Mouse (Mus musculus) heart, postnatal 25 days (tissue): ENCODE results near the gene Dtymk. TPM values are rescaled to one million over a fixed set of nuclear protein-coding genes. Genes with fewer than 3 reads are reported as not detected.
A peak's percentile ranks its signal among the peaks of the same experiment; 100 is the strongest.
"Not testable (repeated sequence)": the region's sequence is repeated elsewhere in the genome, so short reads cannot be mapped to it uniquely, and the experiment has no call there.

Source experiments
- DNase-seq: peaks from one replicate; pipeline ENCODE4 v3.0.0; 2022; ENCODE audit warnings: low spot score
- intact Hi-C: fragments of 180-260 bp; cut with DNase I; formaldehyde crosslinking; loops from one replicate; pipeline ENCODE4 v1.15.1; 2025
- total RNA-seq, 2 experiments: library from RNA; stranded (reverse); gene quantifications; 2 replicates each; pipeline ENCODE4 v1.2.3; 2021

Gene Dtymk
- total RNA-seq, result 10 to 100 TPM; 23.9 to 24.8 TPM

DNA sequence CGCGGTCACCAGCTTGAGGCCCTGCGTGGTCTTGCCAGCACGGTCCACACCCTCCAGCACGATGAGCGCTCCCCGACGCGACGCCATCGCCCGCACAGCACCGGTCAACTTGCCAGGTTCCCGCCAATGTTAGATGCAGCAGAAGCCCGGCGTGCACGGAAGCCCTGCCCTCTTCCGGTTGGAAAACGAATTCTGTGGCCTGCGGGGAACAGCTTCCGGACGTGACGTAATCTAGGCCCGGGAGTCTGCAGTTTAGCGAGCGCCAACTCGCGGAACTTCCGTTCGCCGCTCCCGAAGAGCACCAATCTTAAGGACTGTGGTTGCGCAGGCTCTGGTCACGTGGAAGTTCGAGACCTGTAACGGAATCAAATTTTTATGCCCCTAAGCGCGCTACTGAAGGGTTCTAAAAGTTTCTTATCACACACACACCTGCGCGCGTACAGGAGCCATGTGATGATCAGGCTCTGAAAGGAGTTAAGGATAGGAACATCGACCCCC, at the start of gene Dtymk:
Dtymk (minus strand) TSS at position 194 of the 498 bp plus-strand sequence.
- intact Hi-C loops, result loop anchor here (2.0 to 10.0 kb wide), 4 partner anchors 44 to 287 kb away; partner anchors contain the start of gene Farp2
- peak; percentile 87 for DNase-seq

DNA sequence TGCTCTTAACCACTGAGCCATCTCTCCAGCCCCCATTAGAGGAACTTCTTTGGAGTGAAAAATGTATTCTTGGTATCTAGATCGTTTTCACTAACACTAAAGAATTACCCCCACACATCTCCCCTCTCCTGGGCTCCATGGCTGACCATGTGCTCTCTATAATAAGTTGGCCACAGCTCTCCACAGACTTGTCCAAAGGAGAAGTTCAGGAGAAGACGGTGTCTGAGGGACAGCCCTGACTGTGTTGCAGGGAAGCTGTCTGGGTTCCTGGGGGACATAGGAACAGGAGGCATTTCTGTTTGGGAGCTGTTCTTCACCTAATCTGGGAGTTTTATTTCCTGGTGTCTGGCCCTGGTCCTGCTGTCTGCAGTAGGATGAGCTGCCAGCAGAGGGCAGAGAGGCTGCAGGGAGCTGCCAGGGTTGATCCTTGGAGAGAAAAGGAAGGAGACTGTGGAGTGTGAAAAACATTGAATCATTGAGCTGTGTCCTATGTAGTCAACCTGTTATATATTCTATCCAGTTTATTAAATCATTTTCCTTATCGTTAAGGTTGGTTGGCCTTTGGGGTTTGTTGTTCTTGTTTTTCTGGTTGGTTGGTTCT, 44.1 kb upstream of the Dtymk start:
- DNase-seq, intact Hi-C loops: not testable (repeated sequence)

DNA sequence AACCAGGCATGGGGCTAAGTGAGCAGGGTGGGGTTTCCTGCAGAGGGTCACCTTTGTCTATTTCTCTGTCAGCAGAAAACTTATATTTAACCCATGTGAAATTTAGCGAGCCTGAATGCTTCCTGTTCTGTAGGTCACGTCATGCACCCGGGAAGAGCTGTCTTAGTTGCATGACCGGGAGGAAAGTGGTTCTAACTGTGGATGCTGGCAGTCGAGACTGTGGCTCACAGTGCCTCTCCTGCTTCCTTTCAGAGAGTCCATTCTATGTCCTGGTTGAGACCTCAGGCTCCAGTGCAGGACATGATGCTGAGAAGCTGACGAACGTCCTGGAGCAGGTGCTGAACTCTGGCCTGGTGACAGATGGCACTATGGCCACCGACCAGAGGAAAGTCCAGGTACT, 36.8 kb upstream of the Dtymk start:
- DNase-seq, result not testable (repeated sequence)
- intact Hi-C loops, result loop anchor here (10.0 kb wide), 1 partner anchor 236 kb away; no protein-coding TSS in a partner anchor

DNA sequence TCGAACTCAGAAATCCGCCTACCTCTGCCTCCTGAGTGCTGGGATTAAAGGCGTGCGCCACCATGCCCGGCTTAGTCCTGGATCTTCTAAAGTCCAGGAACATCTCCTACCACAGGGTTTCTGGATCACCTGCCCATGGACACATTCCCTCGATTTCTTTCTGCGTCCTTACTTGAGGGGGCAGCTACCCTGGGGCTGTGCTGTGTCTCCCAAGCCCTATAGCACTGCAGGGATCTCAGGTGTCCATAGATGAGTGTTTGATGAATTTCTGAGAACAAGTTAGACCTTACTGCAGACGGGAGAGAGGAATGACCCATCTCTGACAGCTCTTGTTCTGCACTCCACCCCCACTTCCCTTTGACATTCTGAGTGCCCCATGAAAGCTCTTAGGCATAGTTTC, 35.6 kb upstream of the Dtymk start:
- no peak for DNase-seq
- intact Hi-C loops, result loop anchor here (10.0 kb wide), 1 partner anchor 237 kb away; no protein-coding TSS in a partner anchor

DNA sequence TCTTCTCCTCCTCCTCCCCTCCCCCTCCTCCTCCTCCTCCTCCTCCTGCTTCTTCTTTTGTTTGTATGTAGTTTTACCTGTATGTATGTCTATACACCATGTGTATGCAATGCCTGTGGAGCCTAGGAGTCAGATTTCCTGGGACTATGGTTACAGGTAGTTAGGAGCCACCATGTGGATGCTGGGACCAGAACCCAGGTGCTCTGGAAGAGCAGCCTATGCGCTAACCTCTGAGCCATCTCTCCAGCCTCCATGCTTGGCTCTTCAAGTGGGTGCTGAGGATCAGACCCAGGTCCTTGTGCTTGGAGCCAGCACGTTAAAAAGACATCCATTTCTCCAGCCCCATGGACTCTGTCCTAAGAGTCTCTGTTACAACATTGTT, 34.8 kb upstream of the Dtymk start:
- no peak for DNase-seq
- intact Hi-C loops, result loop anchor here (10.0 kb wide), 1 partner anchor 238 kb away; no protein-coding TSS in a partner anchor

DNA sequence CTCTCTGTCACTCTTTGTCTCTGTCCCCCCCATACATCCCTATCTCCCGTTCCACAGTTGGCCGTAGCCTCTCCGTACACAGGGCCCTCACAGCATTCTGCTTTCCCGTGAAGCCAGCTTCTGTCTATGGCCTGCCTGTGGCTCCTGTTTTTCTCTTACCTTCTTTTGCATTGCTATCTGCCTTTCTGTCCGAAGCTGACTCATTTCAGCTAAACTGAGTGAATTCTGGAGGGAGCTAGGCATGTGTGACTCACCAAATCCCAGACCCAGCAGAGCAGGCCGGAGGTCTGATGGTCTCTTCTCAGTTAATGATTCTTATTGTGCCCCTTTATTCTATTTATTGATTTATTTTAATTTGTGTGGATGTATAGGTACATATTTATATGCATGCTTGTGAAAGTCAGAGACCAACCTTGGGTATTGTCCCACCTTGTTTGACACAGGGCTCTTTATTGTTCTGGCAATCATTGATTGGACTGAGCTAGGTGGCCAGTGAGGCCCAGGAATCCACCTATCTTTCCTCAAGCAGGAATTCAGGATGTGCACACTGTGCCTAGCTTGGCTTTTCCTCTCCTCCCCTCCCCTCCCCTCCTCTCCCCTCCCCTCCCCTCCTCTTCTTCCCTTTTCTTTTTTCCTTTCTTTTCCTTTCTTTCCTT, 34.3 kb upstream of the Dtymk start:
- intact Hi-C loops, result loop anchor here (10.0 kb wide), 1 partner anchor 239 kb away; no protein-coding TSS in a partner anchor

DNA sequence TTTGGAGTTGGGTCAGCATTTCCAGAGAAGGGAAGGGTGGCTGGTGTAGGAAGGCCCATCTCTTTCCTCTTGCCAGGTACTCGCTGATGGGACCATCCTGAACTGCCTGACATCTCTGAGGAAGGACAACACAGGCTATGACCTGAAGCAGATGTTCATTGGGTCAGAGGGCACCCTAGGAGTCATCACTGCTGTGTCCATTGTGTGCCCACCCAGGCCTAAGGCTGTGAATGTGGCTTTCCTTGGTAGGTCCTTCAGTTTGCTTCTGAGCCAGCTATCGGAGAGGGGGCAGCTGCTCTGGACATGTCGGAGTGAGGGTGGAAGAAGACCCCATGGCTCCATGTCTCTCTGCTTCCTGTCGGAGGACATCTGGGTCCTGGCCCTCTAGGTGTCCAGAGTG, 33.5 kb upstream of the Dtymk start:
- DNase-seq, result no peak
- intact Hi-C loops, result loop anchor here (10.0 kb wide), 1 partner anchor 240 kb away; no protein-coding TSS in a partner anchor

More for the DNA sequence above, 34.3 kb upstream of the Dtymk start:
- DNase-seq, result no peak

DNA sequence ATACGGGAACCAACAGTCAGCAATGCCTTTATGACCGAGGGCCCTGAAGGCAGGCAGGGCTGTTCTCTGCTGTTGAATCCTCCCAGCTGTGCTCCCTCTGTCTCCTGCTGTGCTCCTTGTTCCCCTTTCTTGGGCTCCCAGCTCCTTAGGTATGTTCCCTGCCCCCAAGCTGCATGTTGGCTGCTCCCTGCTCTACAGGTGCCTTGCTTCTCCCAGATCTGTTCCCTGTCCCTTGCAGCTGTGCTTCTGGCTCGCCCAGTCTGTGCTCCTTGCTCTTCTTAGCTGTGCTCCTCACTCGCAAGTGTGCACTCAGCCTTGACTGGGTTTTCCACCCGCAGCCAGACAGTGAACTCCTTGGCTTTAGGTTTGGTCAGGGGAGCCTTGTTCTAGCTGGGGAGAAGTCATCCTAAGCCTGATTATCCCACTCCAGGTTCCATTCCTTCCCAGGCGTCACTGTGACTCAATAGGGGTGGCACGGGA, 33.0 kb upstream of the Dtymk start:
- no peak for DNase-seq
- intact Hi-C loops, result loop anchor here (10.0 kb wide), 1 partner anchor 240 kb away; no protein-coding TSS in a partner anchor

DNA sequence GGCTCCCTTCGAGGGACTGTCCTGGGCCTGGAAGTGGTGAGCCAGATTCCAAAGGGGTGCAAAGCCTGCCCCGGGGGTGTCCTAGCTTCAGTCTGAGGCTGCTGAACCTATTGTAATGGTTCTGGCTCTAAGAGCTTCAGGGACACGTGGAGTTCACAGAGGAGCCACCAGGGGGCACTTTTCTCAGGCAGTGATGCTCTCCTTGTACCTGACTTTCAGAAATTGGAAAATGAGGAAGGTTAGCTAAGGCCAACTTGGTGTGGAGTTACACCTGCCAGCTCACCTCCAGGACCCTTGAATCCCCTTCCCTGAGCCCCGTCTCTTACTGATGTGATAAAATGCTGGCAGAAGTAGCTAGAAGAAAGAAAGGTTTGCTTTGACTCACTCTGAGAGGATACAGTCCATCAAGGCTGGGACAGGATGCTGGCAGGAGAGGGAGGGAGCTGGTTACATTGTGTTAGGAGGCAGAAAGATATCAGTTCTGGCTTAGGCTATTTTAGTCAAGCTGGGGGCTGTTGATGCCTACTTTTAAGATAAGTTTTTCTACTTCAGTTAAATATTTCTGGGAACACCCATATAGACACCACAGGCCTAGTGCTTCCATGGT, 31.1 kb upstream of the Dtymk start:
- DNase-seq, result not testable (repeated sequence)
- intact Hi-C loops, result loop anchor here (10.0 kb wide), 1 partner anchor 242 kb away; no protein-coding TSS in a partner anchor

DNA sequence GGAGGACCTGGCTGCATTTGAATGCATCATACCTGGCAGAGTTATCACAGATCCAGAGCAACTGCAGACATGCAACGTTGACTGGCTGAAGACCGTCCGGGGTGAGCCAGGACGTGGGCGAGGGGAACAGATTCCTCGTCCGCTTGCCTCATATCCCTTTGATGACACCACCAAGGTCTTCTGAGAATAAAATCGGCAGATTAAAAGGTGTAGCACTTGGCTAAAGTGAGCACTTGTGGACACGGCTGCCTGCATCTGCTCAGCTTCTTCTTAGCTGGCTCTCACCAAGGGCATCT, 24.8 kb upstream of the Dtymk start:
- intact Hi-C loops, result no loop called here
- DNase-seq, result no peak

DNA sequence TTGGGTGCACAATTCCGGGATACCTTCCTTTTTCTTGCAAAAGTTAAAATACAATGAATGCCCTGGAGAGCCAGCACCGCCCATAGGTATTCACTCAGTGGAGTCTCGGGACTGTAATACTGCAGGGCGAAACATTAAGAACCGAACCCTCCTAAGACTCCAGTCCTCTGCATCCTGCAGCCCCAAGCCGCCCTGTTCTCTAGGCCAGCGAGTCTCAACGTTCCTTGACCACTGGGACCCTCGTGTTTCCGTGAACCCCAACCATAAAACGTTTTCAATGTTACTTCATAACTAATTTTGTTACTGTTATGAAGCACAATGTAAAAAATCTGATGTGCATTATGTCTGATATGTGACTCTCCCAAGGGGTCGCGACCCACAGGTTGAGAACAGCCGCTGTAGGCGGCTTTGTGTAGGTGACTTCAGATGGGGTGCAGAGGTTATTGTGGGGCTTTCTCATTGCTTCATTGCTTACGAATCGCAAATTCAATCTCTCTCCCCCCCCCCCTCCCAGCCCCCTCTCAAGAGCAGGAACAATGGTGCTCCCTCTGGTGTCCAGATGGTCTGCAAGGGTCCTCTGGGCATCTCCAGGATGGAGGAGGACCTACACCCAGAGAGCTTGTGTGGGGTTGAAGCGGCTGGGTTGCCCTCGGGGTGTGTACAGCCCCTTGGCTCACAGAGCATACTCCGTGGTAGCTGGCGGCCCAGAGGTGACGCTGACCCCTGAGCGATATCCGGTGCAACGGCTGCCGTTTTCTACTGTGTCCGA, 24.2 kb upstream of the Dtymk start:
- intact Hi-C loops, result no loop called here
- no peak for DNase-seq

DNA sequence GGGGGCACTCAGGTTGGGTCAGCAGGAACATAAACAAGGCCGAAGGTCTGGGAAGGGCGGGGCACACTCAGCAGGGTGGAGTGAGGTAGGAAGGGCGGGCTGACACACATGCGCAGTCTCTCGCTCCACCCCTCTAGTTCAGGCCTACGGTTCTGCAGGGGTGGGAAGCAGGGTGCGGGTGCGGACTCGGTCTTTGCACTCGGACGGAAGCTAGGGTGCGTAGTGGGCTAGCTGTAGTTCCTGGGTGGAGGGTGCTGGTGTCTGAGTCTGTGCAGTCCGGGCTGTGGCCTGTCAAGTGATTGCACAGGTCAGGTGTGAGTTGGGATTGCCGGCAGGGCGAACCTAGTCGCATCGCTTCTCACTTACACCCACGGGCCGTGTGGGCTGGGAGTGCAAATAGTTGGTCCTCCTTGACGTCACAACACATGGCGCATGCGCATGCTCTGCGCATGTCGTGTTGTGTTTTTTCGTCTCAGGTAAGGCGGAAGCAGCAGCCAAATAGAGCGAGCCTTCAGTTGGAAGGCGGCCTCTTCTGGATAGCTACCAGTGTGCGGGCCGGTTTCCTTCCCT, 23.5 kb upstream of the Dtymk start:
- peak; percentile 92 for DNase-seq
- intact Hi-C loops, result no loop called here

DNA sequence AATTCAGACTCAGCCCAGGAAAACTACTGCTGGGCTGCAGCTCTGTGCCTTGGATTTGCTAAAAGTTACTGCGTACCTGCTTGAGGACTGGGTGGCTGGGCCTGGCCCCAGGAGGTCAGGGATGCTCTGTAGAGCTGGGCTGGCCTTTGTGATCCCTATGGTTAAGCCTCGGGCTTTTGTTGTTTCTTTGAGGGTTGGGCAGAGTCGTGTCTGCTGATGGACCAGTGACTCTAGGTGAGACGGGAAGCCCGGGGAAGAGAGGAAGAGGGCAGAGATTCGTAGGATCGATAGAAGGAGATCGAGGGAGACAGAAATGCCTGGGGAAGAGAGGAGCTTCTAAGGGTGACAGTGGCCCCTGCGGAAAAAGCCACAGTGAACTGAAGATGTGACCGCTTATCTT, 22.9 kb upstream of the Dtymk start, which contains the start of gene D2hgdh:
D2hgdh (plus strand) TSS at position 301 of the 400 bp plus-strand sequence.
- intact Hi-C loops, result no loop called here

DNA sequence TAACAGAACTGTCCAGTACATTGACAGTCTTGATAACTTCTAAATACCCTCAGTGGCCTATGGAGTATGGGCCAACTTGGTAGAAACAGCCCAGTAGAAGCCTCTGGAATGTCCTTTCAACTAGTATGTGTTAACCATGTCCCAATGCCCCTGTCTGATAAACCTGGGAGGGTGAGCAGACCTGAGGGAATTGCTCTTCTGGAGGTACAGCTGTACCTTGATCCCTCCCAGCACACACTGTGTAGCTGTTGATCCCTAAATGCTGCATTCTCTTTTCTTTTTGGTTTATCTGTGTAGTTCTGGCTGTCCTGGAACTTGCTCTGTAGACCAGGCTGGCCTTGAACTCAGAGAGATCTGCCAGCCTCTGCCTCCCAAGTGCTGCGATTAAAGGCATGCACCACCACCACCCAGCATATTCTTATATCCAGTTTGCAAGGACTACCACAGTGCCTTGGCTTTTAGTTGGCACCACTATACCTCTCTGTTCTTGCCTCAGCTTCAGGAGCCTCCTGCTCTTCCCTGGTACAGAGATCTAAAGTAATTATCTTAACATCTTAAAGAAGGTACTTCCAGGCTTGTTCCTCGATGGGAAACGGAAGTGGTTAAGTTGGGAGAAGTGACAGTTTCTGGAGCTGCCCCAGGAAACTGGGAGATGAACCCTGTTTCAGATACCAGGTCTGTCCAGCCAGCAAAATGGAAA, 22.2 kb upstream of the Dtymk start:
- intact Hi-C loops, result no loop called here
- DNase-seq, result no peak

More for the DNA sequence above, 22.9 kb upstream of the Dtymk start, which contains the start of gene D2hgdh:
- no peak for DNase-seq

DNA sequence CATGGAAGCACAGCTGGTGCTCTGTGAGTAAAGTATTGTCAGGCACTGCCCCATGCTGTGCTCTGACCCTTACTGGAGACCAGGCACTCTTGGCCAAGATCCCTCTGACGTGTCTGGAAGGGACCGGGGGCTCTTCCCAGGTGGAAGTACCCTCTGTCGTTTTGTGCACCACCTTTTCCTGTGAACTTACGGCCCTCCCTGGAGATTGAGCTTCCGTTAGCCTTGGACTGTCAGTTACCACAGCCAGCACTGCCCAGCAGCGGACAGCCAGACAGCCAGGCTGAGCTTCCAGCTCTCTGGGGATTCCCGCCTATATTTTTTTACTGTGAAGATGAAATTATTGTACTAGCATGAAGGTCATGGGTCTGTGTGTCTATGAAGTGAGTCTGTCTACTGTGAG, 17.0 kb upstream of the Dtymk start:
- intact Hi-C loops, result no loop called here
- no peak for DNase-seq

DNA sequence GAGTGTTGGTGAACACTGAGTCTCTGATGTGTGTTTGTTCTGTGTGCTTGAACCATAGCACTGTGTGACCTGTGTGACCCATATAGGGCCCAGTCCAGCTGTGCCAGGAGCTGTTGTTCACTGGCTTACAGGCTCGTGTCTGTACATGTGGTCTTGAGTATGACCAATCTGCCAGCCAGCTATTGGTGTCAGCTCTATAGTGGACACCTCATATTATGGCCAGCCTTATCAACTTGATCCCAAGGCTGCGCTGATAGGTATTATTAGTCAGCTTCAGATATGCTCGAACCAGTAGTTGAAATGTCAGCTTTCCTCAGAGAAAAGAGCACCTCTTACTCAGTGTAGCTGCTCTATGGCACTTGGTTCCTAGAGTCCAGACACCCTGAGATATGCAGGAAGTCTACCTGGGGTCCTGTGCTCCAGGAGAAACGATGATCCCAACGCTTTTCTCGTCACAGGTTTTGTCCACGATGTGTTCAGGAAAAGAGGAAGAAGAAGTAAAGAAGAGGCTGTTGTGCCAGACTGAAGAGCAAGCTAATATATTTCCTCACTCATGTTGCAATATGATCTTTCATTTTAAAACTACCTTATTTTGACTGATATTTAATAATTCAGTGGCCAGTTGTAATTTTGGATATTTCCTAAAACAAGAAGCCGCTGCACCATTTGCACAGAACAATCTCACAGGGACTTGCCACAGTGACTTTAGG, 16.2 kb upstream of the Dtymk start:
- intact Hi-C loops, result no loop called here
- DNase-seq, result no peak

DNA sequence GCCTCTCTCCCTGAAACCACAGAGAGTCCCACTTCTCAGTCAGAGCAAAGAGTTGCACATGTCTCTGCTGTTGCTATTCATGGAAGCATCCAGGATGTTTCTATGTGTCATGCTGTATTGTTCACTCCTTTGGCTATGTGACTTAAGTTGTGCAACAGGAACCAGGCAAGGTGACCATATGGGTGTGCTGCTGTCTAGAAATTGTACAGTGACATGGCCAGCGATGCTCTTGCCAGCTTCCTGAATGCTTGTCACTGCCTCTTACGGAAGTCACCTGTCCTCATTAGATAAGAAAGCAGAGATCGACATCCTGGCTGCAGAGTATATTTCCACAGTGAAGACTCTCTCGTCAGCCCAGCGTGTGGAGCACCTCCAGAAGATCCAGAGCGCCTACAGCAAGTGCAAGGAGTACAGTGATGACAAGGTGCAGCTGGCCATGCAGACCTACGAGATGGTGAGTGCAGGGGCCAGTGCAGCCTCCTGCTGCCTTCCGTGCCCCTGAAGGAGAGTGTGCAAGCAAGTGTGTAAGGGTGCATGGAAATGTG, 9.8 kb upstream of the Dtymk start:
- intact Hi-C loops, result no loop called here
- DNase-seq, result no peak

DNA sequence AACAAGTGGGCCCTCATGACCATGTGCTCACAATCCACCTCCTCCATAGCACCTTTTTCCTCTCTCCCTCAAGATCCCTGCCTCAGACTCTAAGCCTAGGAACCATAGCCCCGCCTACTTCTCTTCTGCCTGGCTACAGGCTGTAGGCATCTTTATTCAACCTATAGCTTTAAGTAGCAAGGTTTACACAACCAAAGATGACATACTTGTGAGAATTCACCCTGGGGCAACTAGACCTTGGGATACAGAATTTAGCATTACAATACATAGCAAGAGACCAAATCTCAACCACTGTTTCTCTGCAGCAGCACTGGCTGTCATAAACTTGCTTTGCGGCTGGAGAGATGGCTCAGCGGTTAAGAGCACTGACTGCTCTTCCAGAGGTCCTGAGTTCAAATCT, 8.3 kb upstream of the Dtymk start:
- no peak for DNase-seq
- intact Hi-C loops, result no loop called here
